Mouse (Mus musculus) brain, embryonic 14.5 days (tissue): ENCODE measurements around the gene Kcnj16.
A peak's percentile ranks its signal among the peaks of the same experiment; 100 is the strongest.

ENCODE experiments used
- CTCF ChIP-seq: fragments of 200-500 bp; IDR thresholded peaks from 2 replicates; pipeline ENCODE4 v1.5.1; 2012; ENCODE audit warnings: inconsistent platforms, mild to moderate bottlenecking, moderate library complexity, borderline replicate concordance; ENCODE audit not compliant: insufficient read depth, insufficient read length; ENCODE audit errors: extremely low read depth
- POLR2A ChIP-seq: fragments of 200-500 bp; IDR thresholded peaks from 2 replicates; pipeline ENCODE4 v1.6.1; 2012; ENCODE audit warnings: mild to moderate bottlenecking, inconsistent platforms, borderline replicate concordance; ENCODE audit not compliant: poor library complexity, insufficient read depth, insufficient read length, severe bottlenecking; ENCODE audit errors: extremely low read depth

DNA sequence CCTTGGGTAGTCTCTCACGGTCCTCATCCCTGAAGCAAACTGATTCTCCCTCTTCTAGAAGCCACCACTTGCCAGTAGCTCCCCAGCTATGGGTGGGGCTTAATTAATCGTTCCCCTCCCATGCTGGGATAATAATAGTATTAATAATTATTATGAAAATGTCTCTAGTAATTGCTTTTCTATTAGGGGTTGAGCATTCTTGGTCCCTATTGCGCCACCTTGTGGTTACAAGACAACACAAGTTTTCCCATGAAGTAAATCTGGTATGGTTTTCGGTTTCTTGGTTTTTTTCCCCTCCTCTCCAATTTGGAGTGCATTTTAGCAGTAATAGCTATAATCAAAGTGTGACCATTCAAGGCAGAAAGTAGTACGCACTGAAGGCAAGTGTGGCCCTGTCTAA is 74.3 kb downstream of the Kcnj16 start:
- TF ChIP-seq POLR2A = no peak
- TF ChIP-seq CTCF = peak; percentile 3; the same call in 1 of the 2 replicates
